Mouse (Mus musculus) forebrain, embryonic 12.5 days (tissue): Measurements from ENCODE around the gene E330017A01Rik. TPM values are rescaled to one million over a fixed set of nuclear protein-coding genes. Genes with fewer than 3 reads are reported as not detected.

ENCODE experiments used
- ATAC-seq: fragments of 200-750 bp; cut with Nextera tagmentation; 2 replicates; pipeline ENCODE4 v1.8.0; 2017; ENCODE audit warnings: moderate TSS enrichment; ENCODE audit not compliant: low FRiP score
- H3K27ac ChIP-seq: fragments of 300-500 bp; sonication (generic); 2 replicates; pipeline ENCODE4 v1.5.1; 2016; ENCODE audit warnings: mild to moderate bottlenecking
- H3K27me3 ChIP-seq: fragments of 300-500 bp; sonication (generic); 2 replicates; pipeline ENCODE4 v1.6.1; 2016; ENCODE audit warnings: mild to moderate bottlenecking
- H3K36me3 ChIP-seq: fragments of 300-500 bp; sonication (generic); replicated peaks from 2 replicates; pipeline ENCODE4 v1.6.1; 2016; ENCODE audit warnings: mild to moderate bottlenecking
- H3K4me1 ChIP-seq: fragments of 300-500 bp; sonication (generic); 2 replicates; pipeline ENCODE4 v1.6.1; 2016
- H3K4me2 ChIP-seq: fragments of 300-500 bp; sonication (generic); 2 replicates; pipeline ENCODE4 v1.6.1; 2016; ENCODE audit warnings: mild to moderate bottlenecking, moderate library complexity
- H3K4me3 ChIP-seq: fragments of 300-500 bp; sonication (generic); replicated peaks from 2 replicates; pipeline ENCODE4 v1.5.1; 2016; ENCODE audit warnings: mild to moderate bottlenecking
- H3K9ac ChIP-seq: fragments of 300-500 bp; sonication (generic); 2 replicates; pipeline ENCODE4 v1.6.1; 2016; ENCODE audit warnings: mild to moderate bottlenecking
- H3K9me3 ChIP-seq: fragments of 300-500 bp; sonication (generic); 2 replicates; pipeline ENCODE4 v1.6.1; 2016
- WGBS: fragments of 180-500 bp; shearing (Covaris S2); methylation state at CpG from one replicate; pipeline ENCODE4 v1.1.7; 2016; 5-methylcytosine and 5-hydroxymethylcytosine counted together
- polyA plus RNA-seq: library from polyadenylated mRNA; unstranded; fragments of >200 nt; fragmentation: Nextera tagmentation; extraction: Ambion mirVana; gene quantifications from 2 replicates; pipeline ENCODE4 v1.2.1, GENCODE M21; 2016

The E330017A01Rik gene
- polyA plus RNA-seq, 1 experiment from 2014 or later, result not detected

GRCm38 (mm10) chr16:58622377-58622776 is 16.2 kb downstream of the E330017A01Rik start:
- 89% methylated on average over 3 of the region's 3 CpGs for whole genome bisulfite sequencing
- no peaks in the 10 kb centered on the region for H3K36me3 ChIP-seq
- no peak overlapping the region for H3K9ac ChIP-seq
- H3K4me2 ChIP-seq, result no peak overlapping the region
- no peak overlapping the region for H3K27ac ChIP-seq
- H3K27me3 ChIP-seq, result no peaks in the 10 kb centered on the region
- no peak overlapping the region for H3K4me3 ChIP-seq
- no peaks in the 10 kb centered on the region for H3K4me1 ChIP-seq
- no peaks in the 10 kb centered on the region for H3K9me3 ChIP-seq
- ATAC-seq, result no peak

DNA sequence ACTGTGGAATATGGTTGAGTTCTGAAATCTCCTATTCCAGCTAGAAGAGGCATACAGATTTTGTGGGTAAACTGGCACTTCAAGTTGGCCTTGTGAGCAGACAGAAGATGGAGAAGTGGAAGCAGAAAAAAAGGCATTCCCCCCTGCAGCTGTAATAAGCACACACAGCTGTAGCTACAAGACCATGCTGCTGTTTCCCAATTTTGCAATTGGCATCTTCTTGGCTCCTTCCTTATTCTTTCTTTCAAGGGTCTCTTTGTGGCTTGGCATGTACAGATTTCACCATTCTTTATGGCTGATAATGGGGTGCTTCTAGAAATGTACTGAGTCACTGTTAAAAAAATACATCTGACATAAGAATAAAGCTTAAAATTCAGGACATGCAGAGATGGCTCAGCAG is 21.2 kb downstream of the E330017A01Rik start:
- H3K9ac ChIP-seq, result no peak overlapping the region
- no peak for ATAC-seq
- H3K27me3 ChIP-seq, result no peaks in the 10 kb centered on the region
- H3K4me1 ChIP-seq, result no peaks in the 10 kb centered on the region
- H3K9me3 ChIP-seq, result no peaks in the 10 kb centered on the region
- no peak overlapping the region for H3K4me3 ChIP-seq
- no peaks in the 10 kb centered on the region for H3K36me3 ChIP-seq
- H3K4me2 ChIP-seq, result no peak overlapping the region
- no peak overlapping the region for H3K27ac ChIP-seq

GRCm38 (mm10) chr16:58616878-58617277 is 21.7 kb downstream of the E330017A01Rik start, which contains the start of gene Gm813:
Gene Gm813 (minus strand): TSS chr16:58616978.
- no peak within 1 kb of the TSS for H3K4me3 ChIP-seq
- H3K27ac ChIP-seq, result no peak within 1 kb of the TSS
- H3K9ac ChIP-seq, result no peak within 1 kb of the TSS
- no peaks in the 10 kb centered on the region for H3K4me1 ChIP-seq
- no peaks in the 10 kb centered on the region for H3K36me3 ChIP-seq
- no peak within 1 kb of the TSS for H3K4me2 ChIP-seq
- ATAC-seq, result no peak
- 83% methylated on average over 6 of the region's 6 CpGs for WGBS
- H3K9me3 ChIP-seq, result no peaks in the 10 kb centered on the region
- no peaks in the 10 kb centered on the region for H3K27me3 ChIP-seq

DNA sequence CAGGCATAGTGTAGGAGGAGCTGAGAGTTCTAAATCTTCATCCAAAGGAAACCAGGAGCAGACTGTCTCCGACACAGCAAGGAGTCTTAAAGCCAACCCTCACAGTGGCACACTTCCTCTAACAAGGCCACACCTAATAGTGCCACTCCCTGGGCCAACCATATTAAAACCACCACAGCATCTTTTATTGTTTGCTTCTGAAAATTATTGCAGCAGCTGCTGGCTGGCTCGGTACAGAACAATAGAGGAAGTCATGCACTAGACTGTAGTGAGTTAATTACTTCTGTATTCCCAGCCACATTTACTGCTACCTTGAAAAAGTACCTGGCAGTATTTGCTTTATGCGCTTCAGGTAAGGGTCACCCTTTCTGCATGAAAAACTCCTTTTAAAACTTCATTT is 25.6 kb downstream of the E330017A01Rik start:
- no peak overlapping the region for H3K4me2 ChIP-seq
- H3K4me1 ChIP-seq, result no peaks in the 10 kb centered on the region
- H3K27me3 ChIP-seq, result no peaks in the 10 kb centered on the region
- 73% methylated on average over 3 of the region's 3 CpGs for WGBS
- ATAC-seq, result no peak
- no peak overlapping the region for H3K4me3 ChIP-seq
- H3K27ac ChIP-seq, result no peak overlapping the region
- no peak overlapping the region for H3K9ac ChIP-seq
- H3K9me3 ChIP-seq, result no peaks in the 10 kb centered on the region
- H3K36me3 ChIP-seq, result no peaks in the 10 kb centered on the region

- Histone ChIP-seq H3K4me2 (no peak overlapping the region), H3K4me3 (no peak overlapping the region), H3K36me3 (no peaks in the 10 kb centered on the region), H3K9ac (no peak overlapping the region), H3K27ac (no peak overlapping the region), H3K9me3 (no peaks in the 10 kb centered on the region), H3K4me1 (no peaks in the 10 kb centered on the region), H3K27me3 (no peaks in the 10 kb centered on the region)
- WGBS, result 76% methylated on average over 5 of the region's 5 CpGs
- no peak for ATAC-seq
Measured at GRCm38 (mm10) chr16:58607101-58607500, 31.4 kb downstream of the E330017A01Rik start.

GRCm38 (mm10) chr16:58604680-58605079 is 33.9 kb downstream of the E330017A01Rik start:
- Histone ChIP-seq H3K9me3 (no peaks in the 10 kb centered on the region), H3K27ac (no peak overlapping the region), H3K27me3 (no peaks in the 10 kb centered on the region), H3K36me3 (no peaks in the 10 kb centered on the region), H3K4me3 (no peak overlapping the region), H3K4me1 (no peaks in the 10 kb centered on the region), H3K9ac (no peak overlapping the region), H3K4me2 (no peak overlapping the region)
- ATAC-seq, result no peak

DNA sequence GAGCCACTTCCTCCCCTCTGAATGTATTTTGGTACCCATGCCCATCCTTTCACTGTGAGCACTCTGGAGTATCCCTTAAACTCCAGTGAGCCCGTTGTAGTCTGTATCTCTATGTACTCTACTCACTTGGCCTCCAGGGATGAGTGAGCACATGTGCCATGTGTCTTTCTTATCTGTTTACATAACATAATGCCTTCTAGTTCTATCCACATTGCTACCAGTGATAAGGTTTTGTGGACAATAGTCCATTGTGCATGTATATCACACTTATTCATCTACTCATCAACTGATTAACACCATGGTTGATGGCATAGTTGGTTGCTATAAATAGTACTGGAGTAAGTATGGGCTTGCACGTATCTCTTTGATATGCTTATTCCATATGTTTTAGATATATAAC is 34.7 kb downstream of the E330017A01Rik start:
- no peaks in the 10 kb centered on the region for H3K4me1 ChIP-seq
- 93% methylated on average over 2 of the region's 2 CpGs for WGBS
- ATAC-seq, result no peak
- no peak overlapping the region for H3K4me2 ChIP-seq
- no peaks in the 10 kb centered on the region for H3K27me3 ChIP-seq
- no peak overlapping the region for H3K9ac ChIP-seq
- no peak overlapping the region for H3K27ac ChIP-seq
- H3K36me3 ChIP-seq, result no peaks in the 10 kb centered on the region
- H3K4me3 ChIP-seq, result no peak overlapping the region
- no peaks in the 10 kb centered on the region for H3K9me3 ChIP-seq

- Histone ChIP-seq H3K9ac (no peak overlapping the region), H3K36me3 (no peaks in the 10 kb centered on the region), H3K4me2 (no peak overlapping the region), H3K27ac (no peak overlapping the region), H3K9me3 (no peaks in the 10 kb centered on the region), H3K4me3 (no peak overlapping the region), H3K4me1 (no peaks in the 10 kb centered on the region), H3K27me3 (no peaks in the 10 kb centered on the region)
- no peak for ATAC-seq
- 91% methylated on average over 6 of the region's 6 CpGs for WGBS
Measured at GRCm38 (mm10) chr16:58600846-58601245, 37.7 kb downstream of the E330017A01Rik start.

DNA sequence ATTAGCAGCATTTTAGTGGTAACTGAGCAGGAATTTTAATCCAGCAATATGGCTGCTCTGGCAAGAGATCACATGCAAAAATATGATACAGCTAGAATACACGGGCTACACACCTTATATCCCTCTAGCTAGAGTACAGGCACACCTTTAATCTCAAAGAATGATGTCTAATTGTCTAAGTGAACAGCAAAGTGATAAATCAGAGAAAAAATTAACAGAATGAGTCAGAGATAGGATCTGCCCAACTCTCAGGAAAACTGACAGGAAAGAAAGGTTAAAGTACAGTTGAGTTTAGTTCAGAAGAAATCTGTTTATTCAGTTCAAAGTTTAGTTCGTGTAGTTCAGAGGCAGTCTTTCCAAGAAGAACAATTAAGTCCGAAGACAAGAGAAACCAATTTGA is 47.2 kb downstream of the E330017A01Rik start:
- WGBS, result 80% methylated on average over 3 of the region's 3 CpGs
- Histone ChIP-seq H3K36me3 (no peaks in the 10 kb centered on the region), H3K4me1 (no peaks in the 10 kb centered on the region), H3K9ac (no peak overlapping the region), H3K9me3 (no peaks in the 10 kb centered on the region; the same call in 1 of the 2 replicates), H3K27ac (no peak overlapping the region), H3K27me3 (no peaks in the 10 kb centered on the region), H3K4me3 (no peak overlapping the region), H3K4me2 (no peak overlapping the region)
- ATAC-seq, result no peak

GRCm38 (mm10) chr16:58589444-58589843 is 49.1 kb downstream of the E330017A01Rik start:
- no peaks in the 10 kb centered on the region for H3K27me3 ChIP-seq
- ATAC-seq, result no peak
- no peak overlapping the region for H3K27ac ChIP-seq
- no peaks in the 10 kb centered on the region for H3K36me3 ChIP-seq
- H3K4me3 ChIP-seq, result no peak overlapping the region
- H3K4me2 ChIP-seq, result no peak overlapping the region
- H3K9ac ChIP-seq, result no peak overlapping the region
- no peaks in the 10 kb centered on the region for H3K4me1 ChIP-seq
- H3K9me3 ChIP-seq, result no peaks in the 10 kb centered on the region; the same call in 1 of the 2 replicates

Other genes starting within 250 kb of the E330017A01Rik start
- gene Dcbld2, start 230.3 kb downstream of the E330017A01Rik start, polyA plus RNA-seq, result 8.4 and 9.0 TPM in 2 replicates
- gene St3gal6, start 114.5 kb downstream of the E330017A01Rik start, polyA plus RNA-seq, result 4.9 and 9.0 TPM in 2 replicates
- not detected in 2 replicates for gene Gm813, start 21.8 kb downstream of the E330017A01Rik start, polyA plus RNA-seq
- 13.9 and 18.4 TPM in 2 replicates for gene Cpox, start 31.6 kb upstream of the E330017A01Rik start, polyA plus RNA-seq
- gene Gpr15, start 80.3 kb upstream of the E330017A01Rik start, polyA plus RNA-seq, result 0.11 and 0.12 TPM in 2 replicates
- gene Cldnd1, start 89.2 kb upstream of the E330017A01Rik start, polyA plus RNA-seq, result 104 and 115 TPM in 2 replicates
- gene Olfr172, start 124.4 kb upstream of the E330017A01Rik start, polyA plus RNA-seq, result not detected in 2 replicates
- not detected in 2 replicates for gene Olfr173, start 161.5 kb upstream of the E330017A01Rik start, polyA plus RNA-seq
- not detected in 2 replicates for gene Olfr175-ps1, start 188.0 kb upstream of the E330017A01Rik start, polyA plus RNA-seq
- not detected in 2 replicates for gene Olfr177, start 236.0 kb upstream of the E330017A01Rik start, polyA plus RNA-seq